Mouse (Mus musculus) kidney, adult 18-20 months (tissue): ENCODE measurements around the gene Gm13272.
A peak's percentile ranks its signal among the peaks of the same experiment; 100 is the strongest.
"Not testable (repeated sequence)": the region's sequence is repeated elsewhere in the genome, so short reads cannot be mapped to it uniquely, and the experiment has no call there.

Experiments used
- DNase-seq: peaks from one replicate; pipeline ENCODE4 v3.0.0; 2021

Gm13272 gene

GRCm38 (mm10) chr4:88788402-88788801, 8.8 kb downstream of the Gm13272 start, which contains the start of gene Gm13277:
TSS of gene Gm13277 (plus strand) at chr4:88788632.
- DNase-seq, result peak; percentile 74

DNA sequence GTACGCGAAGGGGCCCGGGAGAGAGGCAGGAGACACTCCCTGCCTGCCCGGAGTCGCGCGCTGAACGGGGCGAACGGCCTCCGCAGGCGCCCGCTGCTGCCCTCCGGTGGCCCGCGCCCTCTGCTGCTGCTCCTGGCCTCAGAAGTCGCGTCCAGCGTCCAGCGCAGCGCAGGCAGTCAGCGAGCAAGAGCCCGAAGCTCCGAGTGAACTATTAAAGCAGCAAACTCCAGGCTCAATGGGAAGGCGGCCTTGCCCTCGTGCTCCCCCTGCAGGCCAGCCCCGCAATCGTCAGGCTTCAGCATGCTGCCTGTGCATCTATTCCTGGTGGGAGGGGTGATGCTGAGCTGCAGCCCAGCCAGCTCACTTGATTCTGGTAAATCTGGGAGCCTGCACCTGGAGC, 11.6 kb downstream of the Gm13272 start, which contains the start of gene Gm13278:
Gene Gm13278, plus strand, starts transcription at position 301 of the 400 bp plus-strand sequence.
- not testable (repeated sequence) for DNase-seq

- DNase-seq, result peak; percentile 74
Observed at GRCm38 (mm10) chr4:88793936-88794675, 14.5 kb downstream of the Gm13272 start, which contains the start of gene Gm13275. TSS of gene Gm13275 (plus strand) at chr4:88794487.

GRCm38 (mm10) chr4:88797097-88797496, 17.4 kb downstream of the Gm13272 start, which contains the start of gene Gm13279:
TSS of gene Gm13279 (plus strand) at chr4:88797397.
- DNase-seq, result not testable (repeated sequence)

GRCm38 (mm10) chr4:88799365-88799764, 19.7 kb downstream of the Gm13272 start, which contains the start of gene Gm13285:
TSS of gene Gm13285 (plus strand) at chr4:88799665.
- DNase-seq, result not testable (repeated sequence)

- not testable (repeated sequence) for DNase-seq
Observed at GRCm38 (mm10) chr4:88802954-88803353, 23.3 kb downstream of the Gm13272 start, which contains the start of gene Gm13287. TSS of gene Gm13287 (plus strand) at chr4:88803254.

DNA sequence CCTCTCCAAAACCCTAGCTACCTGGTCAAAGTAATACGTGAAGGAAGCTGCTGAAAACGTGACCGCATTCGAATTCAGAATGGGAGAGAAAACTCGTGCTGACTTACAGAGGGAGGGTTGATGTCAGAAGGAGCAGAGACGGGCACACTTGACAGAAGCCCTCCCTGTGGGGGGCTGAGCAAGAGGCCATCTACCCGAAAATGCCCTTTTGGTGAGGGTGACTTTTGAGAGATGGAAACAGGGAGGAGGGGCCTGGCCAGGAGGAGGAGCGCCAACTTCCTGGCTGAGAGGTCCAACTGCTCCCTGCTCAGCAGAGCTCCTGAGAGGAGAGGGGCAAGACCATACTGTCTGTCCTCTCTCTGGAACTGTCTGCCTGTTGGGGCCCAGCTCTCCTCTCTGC, 25.6 kb downstream of the Gm13272 start, which contains the start of gene Gm13288:
Gene Gm13288, plus strand, starts transcription at position 301 of the 400 bp plus-strand sequence.
- DNase-seq, result not testable (repeated sequence)

DNA sequence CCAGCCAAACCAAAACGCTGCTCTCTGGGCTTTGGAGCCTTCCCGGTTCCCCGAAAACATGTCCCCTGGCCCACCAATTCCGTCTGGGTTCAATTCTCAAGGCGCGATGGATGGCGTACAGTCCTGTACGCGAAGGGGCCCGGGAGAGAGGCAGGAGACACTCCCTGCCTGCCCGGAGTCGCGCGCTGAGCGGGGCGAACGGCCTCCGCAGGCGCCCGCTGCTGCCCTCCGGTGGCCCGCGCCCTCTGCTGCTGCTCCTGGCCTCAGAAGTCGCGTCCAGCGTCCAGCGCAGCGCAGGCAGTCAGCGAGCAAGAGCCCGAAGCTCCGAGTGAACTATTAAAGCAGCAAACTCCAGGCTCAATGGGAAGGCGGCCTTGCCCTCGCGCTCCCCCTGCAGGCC, 26.1 kb downstream of the Gm13272 start:
- peak; percentile 24 for DNase-seq

- DNase-seq, result no peak
Observed at GRCm38 (mm10) chr4:88815928-88816327, 36.3 kb downstream of the Gm13272 start, which contains the start of gene Ifna7. TSS of gene Ifna7 (plus strand) at chr4:88816228.

- no peak for DNase-seq
Observed at GRCm38 (mm10) chr4:88819659-88820058, 40.0 kb downstream of the Gm13272 start, which contains the start of gene Ifna11. TSS of gene Ifna11 (plus strand) at chr4:88819959.

DNA sequence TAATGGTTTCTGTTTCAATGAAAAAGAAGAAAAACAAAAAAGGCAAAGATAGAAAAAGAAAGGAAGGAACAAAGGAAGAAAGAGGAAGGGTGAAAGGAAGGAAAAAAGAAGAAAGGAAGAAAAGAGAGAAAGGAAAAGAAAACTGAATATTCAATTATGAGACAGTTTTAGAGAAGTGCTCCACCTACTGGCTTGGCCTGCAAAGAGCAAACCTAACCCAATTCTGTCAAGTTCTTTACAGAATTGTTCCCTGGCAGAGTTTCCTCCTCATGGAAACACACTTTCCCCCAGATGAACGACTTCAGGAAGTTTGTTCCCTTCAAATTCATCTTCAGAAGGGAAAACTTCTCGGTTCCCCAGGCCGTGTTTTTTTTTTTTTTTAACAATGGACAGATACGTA, 43.3 kb downstream of the Gm13272 start:
- DNase-seq, result peak; percentile 10

GRCm38 (mm10) chr4:88827116-88827515, 47.5 kb downstream of the Gm13272 start, which contains the start of gene Ifna6:
TSS of gene Ifna6 (plus strand) at chr4:88827416.
- not testable (repeated sequence) for DNase-seq
